Mouse (Mus musculus): ENCODE measurements around the gene Sgip1.

- TF ChIP-seq EP300 (IDR thresholded peaks at IDR 0.05; ENCODE audit: low read depth) = no peak
- no peak for TF ChIP-seq CTCF (IDR thresholded peaks at IDR 0.05; ENCODE audit: low read depth)
Measured at GRCm38 (mm10) chr4:102785158-102785557, 44.1 kb downstream of the Sgip1 start.
